Mouse (Mus musculus): Measurements from ENCODE around the gene Sec14l2.
A peak's percentile ranks its signal among the peaks of the same experiment; 100 is the strongest.
"Not testable (repeated sequence)": the region's sequence is repeated elsewhere in the genome, so short reads cannot be mapped to it uniquely, and the experiment has no call there.

Gene Sec14l2

DNA sequence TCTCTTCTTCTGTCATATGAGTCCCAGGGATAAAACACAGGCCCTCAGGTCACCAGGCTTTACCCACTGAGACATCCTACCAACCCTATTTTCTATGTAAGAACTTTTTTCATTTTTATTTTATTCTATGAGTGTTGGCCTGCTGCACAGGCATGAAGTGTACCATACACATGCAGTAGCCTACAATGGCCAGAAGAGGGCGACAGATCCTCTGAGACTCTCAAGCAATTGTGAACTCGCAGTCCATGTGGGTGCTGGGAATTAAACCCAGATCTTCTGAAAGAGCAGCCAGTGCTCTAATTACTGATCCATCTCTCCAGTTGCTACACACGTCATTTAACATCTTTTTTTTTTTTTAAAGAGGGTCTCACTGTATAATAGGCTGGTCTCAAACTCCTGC, 10.2 kb upstream of the Sec14l2 start:
- DNase-seq (ENCODE audit: low spot score), result peak; percentile 62

DNA sequence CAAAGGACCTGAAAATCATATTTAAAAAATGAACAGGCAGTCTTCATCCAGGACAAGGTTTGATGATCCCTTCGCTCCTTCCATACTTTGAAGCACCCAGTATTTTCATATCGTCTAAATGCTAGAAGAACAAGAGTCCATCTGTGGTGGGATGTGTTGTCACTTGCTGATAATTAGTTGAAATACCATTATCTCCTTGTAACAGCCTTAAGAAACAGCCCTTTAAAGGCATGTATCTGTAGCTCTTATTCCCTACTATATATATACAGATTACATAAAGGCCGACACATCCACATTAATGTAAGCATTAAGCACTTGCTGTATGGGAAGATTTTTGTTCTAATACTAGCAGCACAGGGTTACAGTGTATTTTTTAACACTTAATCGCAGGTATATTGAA, 5.2 kb upstream of the Sec14l2 start:
- not testable (repeated sequence) for DNase-seq (ENCODE audit: low spot score)

DNA sequence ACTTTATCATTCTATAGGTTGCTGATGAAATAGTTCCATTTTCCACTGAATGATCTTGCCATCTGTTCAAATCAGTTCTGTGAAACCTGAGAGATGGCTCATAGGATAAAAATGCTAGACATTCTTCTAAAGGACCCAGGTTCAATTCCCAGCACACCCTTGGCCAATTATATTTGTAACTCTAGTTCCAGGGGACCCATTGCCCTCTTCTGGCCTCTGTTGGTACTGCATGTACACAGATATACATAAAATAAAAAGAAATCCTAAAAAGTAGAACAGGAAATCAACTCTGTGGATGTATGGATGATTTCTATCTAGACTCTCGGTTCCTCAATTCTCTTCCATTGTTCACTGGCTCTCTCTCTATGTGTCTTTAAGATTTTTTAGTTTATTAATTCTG, 3.8 kb upstream of the Sec14l2 start:
- no peak for DNase-seq (ENCODE audit: low spot score)

DNA sequence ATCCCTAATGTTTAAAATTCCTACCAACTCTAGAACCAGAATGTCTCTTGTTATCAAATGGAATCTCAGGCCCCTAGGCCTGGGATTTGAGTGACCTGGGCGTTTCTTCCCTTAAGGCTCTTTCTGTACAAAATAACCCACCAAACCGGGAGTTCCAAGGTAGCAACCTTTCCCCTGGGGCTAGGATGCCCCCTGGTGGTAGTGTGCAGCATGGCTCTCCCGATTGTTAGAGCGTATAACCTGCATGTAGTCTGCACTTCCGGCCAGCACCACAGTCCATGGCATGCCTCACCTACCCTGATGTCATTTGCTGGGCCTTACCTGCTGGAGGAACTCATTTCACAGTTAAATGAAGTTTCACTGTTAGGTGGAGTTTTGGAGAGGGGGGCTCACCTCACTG, 707 bp upstream of the Sec14l2 start:
- DNase-seq (ENCODE audit: low spot score), result no peak

DNA sequence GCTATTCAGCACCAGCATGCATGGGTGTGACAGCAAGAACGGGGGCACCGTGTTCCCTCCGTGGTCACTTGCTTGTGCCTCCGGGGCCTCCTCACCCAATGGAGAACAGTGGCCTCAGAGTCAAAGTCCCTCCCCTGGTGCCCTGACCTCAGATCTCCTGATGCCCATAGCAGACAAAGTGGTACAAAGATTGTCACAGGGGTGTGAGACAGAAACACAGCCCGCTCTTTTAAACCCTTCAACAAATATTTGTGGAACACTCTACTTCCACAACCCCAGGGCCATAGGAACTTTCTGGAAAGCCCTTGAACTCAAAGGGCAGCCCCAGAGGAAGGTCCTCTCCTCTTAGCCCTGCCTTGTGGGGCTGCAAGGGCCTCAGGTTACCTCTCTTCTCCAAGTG, 989 bp downstream of the Sec14l2 start:
- no peak for DNase-seq (ENCODE audit: low spot score)

DNA sequence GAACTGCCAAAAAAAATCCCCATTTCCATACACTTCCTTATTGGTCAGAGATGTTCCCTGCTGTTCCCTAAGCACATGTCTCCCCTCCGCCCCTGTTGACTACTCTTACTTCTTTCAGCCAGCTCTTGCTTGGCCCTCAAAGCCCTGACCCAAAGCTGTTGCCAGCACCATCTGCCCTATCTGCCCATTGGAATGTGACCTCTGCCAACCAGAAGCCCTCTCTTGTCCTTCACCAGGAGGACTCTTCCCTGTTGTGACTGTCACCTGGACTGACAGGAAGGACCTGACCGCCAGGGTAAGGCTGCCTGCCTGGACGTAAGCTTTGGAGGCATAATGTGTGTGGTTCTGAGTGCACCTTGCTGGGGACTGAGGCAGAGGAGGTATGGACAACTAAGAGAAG, 1.5 kb downstream of the Sec14l2 start:
- no peak for DNase-seq (ENCODE audit: low spot score)

DNA sequence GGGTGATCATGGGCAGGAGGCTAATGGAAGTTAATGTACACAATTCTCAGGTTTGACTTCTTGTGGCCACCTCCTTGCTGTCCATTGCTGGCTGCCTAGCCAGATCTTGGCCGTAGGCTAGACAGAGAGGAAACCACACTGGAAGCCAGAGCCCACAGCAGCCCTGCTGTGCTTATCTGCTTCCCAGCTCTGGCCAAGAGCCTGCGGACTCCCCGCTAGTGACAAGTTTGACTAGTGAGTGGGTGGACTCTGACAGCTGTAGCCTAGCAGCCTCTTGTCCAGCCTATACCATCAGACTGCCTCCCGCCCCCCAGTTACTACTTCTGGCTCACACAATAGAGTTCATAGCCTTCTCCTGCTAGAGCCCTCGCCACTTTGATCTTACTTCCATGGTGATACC, 3.6 kb downstream of the Sec14l2 start:
- no peak for DNase-seq (ENCODE audit: low spot score)

DNA sequence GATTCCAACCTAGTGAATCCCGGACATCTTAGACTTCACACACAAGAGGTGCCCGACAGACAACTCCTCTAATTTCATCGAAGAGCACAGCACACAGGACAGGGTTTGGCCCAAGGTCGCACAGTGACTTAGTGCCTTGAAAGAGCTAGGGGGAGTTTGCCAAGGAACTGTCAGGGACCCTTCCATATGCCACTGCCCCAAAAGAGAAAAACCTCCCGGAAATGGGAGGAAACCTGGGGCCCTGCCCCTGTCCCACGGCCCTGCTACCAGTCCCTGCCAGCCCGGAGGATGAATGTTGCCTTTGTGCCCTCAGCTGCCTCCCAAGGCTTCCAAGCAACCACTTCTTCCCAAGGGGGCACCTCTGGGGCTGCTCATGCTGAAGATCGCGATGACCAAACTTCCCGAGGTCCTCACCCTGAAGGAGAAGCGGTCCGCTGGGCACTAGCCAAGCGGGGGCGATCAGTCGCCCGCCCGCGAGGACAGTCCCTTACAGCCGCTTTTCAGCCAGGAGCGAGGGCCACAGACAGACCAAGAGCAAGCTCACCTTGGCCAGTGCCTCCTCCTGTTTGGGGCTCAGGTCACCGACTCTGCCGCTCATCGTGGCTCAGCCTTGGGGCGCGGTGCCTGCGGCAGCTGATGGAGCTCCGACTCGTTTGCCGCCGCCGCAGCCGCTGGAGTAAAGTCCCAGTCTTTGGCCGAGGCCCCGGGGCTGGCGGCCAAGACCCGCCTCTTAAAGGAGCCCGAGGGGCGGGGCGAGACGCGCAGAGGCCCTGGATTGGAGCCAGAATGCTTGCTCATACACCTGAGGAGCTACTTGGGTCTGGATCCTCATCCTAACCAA, 4.9 kb downstream of the Sec14l2 start:
- DNase-seq (ENCODE audit: low spot score), result peak; percentile 70

DNA sequence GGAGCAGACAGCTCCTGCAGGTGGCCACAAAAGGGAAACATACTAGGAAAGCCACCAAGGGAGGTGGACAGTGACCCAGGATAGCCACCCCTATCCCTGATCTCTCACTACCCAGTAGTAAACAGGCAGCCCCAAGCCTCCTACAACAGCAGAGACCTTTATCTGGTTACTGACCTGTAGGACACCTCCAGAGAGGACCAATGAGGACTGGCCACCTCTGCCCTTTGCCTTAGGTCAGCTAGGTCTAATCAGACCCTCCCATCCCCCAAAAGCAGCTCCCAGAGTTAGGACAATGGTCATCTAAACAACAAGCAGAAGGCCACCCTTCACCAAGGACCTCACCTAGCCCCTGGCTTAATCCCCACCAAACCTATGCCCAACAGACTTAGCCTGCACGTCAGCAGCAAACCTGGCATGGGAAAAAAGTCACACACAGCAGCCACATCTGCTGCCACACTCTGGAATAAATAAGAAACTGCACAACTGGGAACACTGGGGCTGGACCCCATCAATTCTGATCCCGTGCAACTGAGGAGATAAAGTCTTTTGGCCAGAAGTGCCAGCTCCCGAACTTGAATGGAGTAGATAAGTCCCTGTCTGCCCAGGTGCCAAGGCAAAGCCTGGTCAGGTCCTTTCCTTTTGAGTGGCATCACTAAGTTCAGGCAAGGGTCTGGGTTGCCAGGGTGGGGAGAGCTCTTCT, 5.7 kb downstream of the Sec14l2 start:
- no peak for DNase-seq (ENCODE audit: low spot score)

DNA sequence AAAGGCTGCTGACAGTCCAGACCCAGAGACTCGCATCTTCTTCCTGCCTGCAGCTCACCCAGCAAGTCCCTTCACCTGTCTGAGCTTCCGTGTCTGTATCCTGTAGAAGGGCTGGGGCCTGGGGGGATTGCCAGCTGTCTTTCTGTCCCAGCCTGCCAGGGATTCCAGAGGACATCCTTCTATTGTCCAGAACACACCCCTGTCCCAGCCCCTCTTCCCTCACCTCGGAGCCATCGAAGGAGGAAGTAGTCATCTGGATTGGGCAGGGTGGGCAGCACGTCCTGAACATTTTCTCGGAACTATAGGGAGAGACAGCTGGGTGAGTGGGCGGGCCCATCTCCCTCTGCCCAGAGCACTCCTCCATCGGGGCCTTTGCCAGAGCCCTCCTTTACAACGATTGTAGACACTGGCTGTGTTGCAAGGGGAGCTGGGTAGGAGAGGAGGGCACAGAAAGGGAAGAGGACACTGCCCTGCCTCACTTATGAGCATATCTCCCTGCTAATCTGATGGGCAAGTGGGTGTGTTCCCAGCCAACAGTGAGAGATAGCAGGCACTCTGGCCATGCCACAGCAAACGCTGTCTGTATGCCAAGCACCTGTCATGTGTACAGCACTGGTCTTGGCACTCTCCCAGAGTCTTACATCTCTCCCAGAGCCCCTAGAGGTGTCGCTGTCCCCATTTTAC, 6.6 kb downstream of the Sec14l2 start:
- DNase-seq (ENCODE audit: low spot score), result no peak

DNA sequence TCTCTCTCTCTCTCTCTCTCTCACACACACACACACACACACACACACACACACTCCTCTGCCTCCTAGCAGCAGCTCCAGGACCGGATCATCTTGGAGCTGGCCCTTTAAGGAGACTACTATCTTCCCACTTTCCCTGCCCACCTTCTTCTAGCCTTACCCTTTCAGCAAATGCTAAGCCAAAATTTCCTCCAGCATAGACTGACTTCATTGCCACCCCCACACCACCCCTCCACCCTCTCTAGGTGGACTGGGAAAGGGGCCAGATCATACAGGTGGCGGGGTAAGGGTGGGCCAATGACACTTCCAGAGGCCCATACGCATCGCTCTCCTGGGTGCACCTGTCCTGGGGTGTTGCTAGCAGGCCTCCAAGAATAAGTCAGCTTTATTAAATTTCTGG, 7.8 kb downstream of the Sec14l2 start:
- no peak for DNase-seq (ENCODE audit: low spot score)

DNA sequence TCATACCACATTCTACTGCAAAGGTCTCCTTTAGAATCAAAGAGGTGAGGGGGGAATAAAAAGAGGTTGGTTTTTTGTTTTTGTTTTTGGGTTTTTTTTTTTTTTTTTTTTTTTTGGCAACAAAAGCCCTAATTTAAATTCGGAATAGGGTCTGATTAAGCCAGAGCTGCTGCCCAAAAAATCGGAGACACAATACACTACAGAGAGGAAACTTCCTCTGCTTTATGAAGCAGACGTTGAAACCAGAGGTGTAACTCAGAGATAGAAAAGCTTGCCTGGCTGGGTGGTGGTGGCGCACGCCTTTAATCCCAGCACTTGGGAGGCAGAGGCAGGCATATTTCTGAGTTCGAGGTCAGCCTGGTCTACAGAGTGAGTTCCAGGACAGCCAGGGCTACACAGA, 8.7 kb downstream of the Sec14l2 start:
- not testable (repeated sequence) for DNase-seq (ENCODE audit: low spot score)

DNA sequence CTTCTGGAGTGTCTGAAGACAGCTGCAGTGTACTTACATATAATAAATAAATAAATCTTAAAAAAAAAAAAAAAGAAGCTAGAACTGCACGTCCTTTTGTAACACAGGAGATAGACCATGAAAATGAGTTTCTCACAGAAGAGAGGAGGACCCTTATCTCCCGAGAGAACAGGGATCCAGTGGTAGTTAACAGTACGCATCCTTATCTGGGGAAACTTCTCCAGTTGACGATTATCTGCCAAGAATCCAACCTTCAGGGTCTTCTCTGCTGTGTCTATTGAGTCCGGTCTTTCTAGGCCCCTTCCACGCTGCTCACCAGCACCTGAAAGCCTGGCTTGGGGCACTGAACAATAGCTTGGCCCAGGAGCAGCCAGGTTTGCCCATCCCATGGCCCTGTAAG, 9.2 kb downstream of the Sec14l2 start:
- DNase-seq (ENCODE audit: low spot score), result no peak

DNA sequence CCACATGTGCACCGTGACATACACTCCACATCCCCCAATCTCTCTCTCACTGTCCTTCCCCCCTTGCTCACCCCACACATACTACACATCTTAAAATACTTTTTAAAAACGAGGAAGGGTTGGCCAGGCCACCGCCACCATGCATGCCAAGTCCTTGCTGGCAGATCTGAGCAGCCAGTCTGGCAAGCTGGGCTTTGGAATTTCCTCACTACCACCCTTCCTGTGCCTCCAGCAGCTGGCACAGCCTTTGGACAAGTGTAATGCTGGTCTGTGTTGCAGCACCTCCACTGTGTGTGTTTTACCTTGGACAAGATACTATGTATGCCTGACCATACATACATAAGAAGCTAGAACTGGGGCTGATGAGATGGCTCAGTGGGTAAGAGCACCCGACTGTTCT, 9.7 kb downstream of the Sec14l2 start:
- no peak for DNase-seq (ENCODE audit: low spot score)

DNA sequence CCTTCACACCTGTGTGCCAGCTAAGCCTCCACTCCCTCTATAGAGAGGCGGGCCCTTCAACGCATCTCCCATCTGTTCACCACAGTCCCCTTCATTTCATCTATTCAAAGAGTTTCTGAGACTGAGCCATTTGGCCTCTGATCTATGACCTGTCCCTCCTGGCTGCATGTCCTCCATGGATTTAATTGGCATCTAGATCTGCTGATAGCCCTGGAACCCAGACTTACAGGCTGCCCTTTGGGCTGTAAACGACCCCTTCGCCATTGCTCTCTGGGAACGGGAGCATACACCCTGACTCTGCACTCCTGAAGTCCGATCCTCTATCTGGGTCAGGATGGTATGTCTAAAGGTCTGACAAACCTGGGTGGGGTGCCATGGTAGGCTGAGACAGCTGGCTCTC, 10.4 kb downstream of the Sec14l2 start:
- DNase-seq (ENCODE audit: low spot score), result no peak

DNA sequence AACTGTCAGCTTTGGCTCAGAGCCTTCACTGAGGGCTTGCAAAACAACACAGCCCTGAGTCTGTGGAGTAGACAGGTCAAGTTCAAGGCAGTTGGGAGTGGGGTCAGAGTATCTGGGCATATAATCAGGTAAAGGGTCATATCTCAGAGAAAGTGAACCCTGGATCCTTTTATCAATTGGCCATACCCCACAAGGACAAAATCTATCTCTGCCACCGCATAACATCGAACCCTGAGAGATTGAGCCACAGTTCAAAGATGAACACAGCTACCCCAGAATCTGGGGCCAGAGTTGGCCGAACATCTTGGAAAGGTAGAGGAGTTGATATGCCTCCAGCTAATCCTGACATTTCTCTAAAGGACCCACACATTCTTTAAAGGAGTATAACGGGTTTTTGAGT, 11.2 kb downstream of the Sec14l2 start:
- no peak for DNase-seq (ENCODE audit: low spot score)

DNA sequence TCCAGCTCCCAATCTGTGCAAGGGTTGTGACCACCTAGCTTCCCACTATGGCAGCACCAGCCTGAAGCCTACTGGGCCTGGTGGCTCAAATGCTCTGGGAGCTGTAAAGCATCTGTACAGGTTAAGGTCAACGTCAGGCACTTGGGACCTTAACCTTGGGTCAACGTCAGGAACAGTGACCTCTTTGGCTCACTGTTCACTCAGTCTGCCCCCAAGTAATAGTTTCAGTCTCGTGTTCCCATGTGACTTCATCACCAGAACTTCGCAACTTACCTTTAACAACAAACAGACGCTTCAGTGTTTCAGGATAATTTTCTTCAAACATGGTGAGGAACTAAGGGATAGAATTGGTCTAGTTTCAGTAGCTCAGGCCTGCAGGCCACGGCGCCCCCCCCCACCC, 14.5 kb downstream of the Sec14l2 start:
- no peak for DNase-seq (ENCODE audit: low spot score)

DNA sequence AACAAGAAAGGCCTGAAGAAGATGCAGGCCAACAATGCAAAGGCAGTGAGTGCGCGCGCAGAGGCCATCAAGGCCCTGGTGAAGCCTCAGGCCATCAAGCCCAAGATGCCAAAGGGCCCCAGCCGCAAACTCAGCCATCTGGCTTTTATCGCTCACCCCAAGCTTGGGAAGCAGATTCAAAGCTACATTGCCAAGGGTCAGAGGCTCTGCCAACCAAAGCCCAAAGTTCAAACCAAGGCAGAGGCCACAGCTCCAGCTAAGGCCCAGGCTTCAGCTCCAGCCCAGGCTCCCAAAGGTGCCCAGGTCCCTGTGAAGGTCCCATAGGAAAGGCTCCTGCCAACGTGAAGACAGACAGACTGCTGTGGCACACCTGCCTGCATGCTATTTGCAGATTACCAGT, 15.3 kb downstream of the Sec14l2 start:
- not testable (repeated sequence) for DNase-seq (ENCODE audit: low spot score)

DNA sequence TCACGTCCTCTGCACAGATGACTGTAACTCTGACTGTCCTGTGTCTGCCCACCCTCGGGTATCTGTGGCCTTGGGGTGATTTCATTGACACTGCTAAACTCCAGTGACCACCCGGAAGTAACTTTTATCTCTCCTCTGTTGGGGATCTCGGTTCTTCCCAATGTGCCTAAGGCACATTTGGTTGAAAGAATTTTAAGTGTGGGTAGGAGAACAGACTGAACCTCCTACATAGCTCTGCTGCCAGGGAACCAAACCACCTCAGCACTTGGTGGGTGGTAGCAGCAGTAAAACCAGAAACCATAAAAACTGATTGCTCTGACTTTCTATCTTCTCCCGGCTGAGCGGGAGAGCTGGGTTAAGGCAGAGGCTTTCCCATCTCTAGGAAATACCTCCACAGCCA, 17.8 kb downstream of the Sec14l2 start:
- DNase-seq (ENCODE audit: low spot score), result no peak

DNA sequence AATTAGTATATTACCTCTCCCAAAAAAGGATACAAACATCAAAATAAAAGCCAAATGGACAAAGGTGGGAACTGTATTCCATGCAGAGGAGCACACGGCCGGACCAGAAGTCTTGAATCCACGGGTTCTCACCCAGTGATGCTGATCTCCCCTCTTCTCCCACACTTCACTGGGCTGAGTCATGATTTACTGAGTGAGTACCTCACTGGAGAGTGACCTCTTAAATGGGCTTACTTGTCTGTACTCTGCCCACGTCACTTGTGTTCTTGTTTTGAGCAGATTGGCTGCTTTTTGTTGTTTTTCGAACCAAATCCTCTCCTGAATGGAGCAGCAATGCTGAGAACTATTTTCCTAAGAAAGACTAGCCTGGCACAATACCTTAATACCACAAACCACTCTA, 18.2 kb downstream of the Sec14l2 start:
- no peak for DNase-seq (ENCODE audit: low spot score)

DNA sequence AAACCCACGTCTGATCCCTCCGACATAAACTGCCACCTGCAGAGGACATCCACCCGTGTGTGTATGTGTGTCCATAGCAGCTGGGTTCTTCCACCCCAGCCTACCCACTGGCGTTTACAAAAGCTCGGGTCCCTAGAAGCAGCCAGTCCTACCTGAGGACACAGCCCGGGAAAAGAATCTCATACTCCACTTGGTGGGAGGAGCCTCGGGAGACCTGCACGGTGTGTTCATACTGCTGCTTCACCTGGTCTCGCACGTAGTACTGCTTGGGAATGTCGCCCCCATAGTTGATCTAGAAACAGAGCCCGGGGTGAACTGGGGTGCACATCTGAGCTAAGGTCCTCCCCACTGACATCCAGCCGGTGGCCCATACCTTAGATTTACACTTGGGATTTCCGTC, 19.7 kb downstream of the Sec14l2 start:
- DNase-seq (ENCODE audit: low spot score), result no peak

DNA sequence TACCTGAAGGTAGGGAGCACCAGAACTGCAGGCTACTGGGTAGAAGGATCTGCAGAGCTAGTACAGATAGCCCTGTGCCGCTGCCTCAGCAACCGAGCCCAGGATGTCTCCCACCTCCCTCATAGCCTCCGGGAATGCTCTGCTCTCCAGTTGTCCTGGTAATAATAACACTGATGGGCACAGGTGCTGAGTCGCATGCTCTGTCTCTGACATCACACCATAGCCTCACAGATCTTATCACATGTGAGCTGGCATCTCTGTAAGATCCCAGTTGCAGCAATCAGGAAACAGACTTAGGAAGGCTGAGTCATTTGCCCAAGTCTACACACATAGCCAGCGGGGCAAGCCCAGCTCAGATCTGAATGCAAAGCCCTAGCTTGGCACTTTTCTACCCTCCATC, 21.4 kb downstream of the Sec14l2 start:
- DNase-seq (ENCODE audit: low spot score), result no peak

DNA sequence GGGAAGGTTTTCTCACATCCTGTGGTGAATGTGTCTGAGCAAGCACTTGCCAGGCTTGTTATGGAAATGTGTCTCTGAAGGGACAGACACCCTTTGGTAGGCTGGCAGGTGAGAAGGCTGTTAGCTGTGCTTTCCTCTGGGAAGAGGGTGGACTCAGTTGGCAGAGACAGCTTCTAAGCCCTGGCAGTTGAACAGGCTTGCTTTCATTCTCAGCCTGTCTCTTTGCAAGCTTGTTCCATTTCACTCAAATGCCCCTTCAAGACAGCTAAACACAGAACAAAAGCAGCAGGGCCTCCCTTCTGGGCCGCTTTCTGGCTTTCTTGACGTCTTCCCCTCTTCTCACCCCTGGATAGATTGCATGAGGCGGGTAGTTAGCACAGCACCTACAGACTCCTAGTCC, 23.8 kb downstream of the Sec14l2 start:
- no peak for DNase-seq (ENCODE audit: low spot score)
